In the genomic region with DNA sequence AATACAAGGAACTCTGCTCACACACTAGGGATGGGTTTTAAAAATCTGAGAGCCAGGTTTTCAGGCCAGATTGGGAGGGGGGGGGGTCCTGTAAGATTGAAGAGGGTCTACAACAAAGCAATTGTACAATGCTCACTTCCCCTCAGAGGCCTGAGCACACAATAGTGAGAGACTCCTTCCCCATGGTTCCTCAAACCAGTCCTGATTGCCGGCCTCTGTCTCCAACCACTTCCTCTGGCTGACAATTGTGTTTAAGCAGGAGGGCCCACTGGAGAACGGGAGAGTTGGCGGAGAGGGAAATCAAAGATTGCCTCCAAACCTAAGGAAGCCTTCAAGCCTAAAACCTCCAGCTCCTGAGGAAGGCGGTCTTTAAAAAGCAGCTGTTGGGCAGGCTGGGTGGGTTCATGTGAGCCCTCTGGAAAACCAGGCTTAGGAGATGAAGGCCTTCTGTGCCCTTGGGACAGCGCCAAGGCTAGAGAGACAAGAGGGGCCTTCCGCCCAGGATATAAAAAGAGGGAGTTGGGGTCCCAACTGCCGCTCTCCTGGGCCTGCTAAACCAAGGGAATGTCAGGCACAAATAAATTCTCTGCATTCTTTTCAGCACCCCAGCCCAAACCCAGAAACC, we compare ENCODE assay signal across 8 mouse cellular contexts. TPM values are rescaled to one million over a fixed set of nuclear protein-coding genes. Genes with fewer than 3 reads are reported as not detected.
DNase-seq lines count a peak whose midpoint lies in the region; ATAC-seq and TF ChIP-seq lines count a peak whose summit lies in the region.

No protein-coding gene starts in this region.

- H3K4me1 ChIP-seq in heart, adult 2 months (ENCODE audit: control insufficient read depth, insufficient read depth, low read length), result no peaks in the 10 kb centered on the region; the same call in none of the 2 replicates
- peaks cover 14 to 21% of the 10 kb centered on the region in 2 experiments; a peak in 3 of 4 replicates for H3K4me1 ChIP-seq in heart, embryonic 14.5 days (ENCODE audit: control insufficient read depth in 2 of 2, insufficient read depth in 2 of 2, low read length in 2 of 2)
- peaks cover 11% of the 10 kb centered on the region for H3K4me1 ChIP-seq in liver, postnatal 0 days (ENCODE audit: insufficient read depth)
- no peaks in the 10 kb centered on the region for H3K4me1 ChIP-seq in stomach, postnatal 0 days (replicated peaks; ENCODE audit: control insufficient read depth, insufficient read depth)

- H3K27me3 ChIP-seq in heart, adult 2 months (ENCODE audit: control insufficient read depth, insufficient read depth, low read length), result no peaks in the 10 kb centered on the region
- H3K27me3 ChIP-seq in heart, embryonic 14.5 days (ENCODE audit: control insufficient read depth, insufficient read depth, low read length), result no peaks in the 10 kb centered on the region
- no peaks in the 10 kb centered on the region for H3K27me3 ChIP-seq in liver, postnatal 0 days (ENCODE audit: insufficient read depth, low read length)
- H3K27me3 ChIP-seq in stomach, postnatal 0 days (ENCODE audit: control insufficient read depth, insufficient read depth, low read length), result no peaks in the 10 kb centered on the region

- H3K9ac ChIP-seq in heart, adult 2 months (ENCODE audit: low read depth, low read length), result peak overlapping the region; percentile 72
- H3K9ac ChIP-seq in heart, embryonic 14.5 days (ENCODE audit: low read length), result peak overlapping the region; percentile 77
- H3K9ac ChIP-seq in liver, postnatal 0 days (replicated peaks), result peak overlapping the region; percentile 55; the same call in 1 of the 2 replicates
- peak overlapping the region; percentile 79 for H3K9ac ChIP-seq in stomach, postnatal 0 days (ENCODE audit: low read length)

- H3K4me2 ChIP-seq in heart, embryonic 14.5 days (ENCODE audit: low read length), result peak overlapping the region; percentile 89
- peak overlapping the region; percentile 84 for H3K4me2 ChIP-seq in liver, postnatal 0 days (ENCODE audit: low read depth, low read length)
- H3K4me2 ChIP-seq in stomach, postnatal 0 days (replicated peaks; ENCODE audit: low read depth), result peak overlapping the region; percentile 86

- H3K79me2 ChIP-seq in heart, adult 2 months (replicated peaks; ENCODE audit: control insufficient read depth, insufficient read depth, low read length), result peaks cover 4% of the 10 kb centered on the region; the same call in 1 of the 2 replicates

- intact Hi-C loops in heart, adult 2 months (cut with DNase I), result loop anchor here (2.0 kb wide), 1 partner anchor 36 kb away; no protein-coding TSS in a partner anchor
- intact Hi-C loops in heart, postnatal 25 days (cut with DNase I), result no loop called here

- no peak for TF ChIP-seq EP300 in heart, adult 2 months (IDR thresholded peaks at IDR 0.05; ENCODE audit: insufficient read depth, low read depth, low read length)
- no peak for TF ChIP-seq EP300 in liver, postnatal 0 days (IDR thresholded peaks at IDR 0.05; ENCODE audit: low read depth)
- no peak for TF ChIP-seq EP300 in stomach, postnatal 0 days (optimal IDR thresholded peaks at IDR 0.05)

- peak; percentile 27 to 39 for DNase-seq in heart, adult 2 months
- DNase-seq in heart, postnatal 25 days (ENCODE audit: low spot score), result no peak
- peak; percentile 21 for DNase-seq in adipocyte (ENCODE audit: low spot score)
- DNase-seq in liver, postnatal 0 days, result no peak
- no peak for DNase-seq in stomach, postnatal 0 days (ENCODE audit: low spot score)
- DNase-seq in right cerebral cortex, postnatal 25 days, result no peak
- DNase-seq in embryo, embryonic 9.5 days (ENCODE audit: extremely low spot score), result no peak

- peak overlapping the region; percentile 93 for H3K27ac ChIP-seq in heart, adult 2 months
- H3K27ac ChIP-seq in heart, embryonic 14.5 days (replicated peaks in 1 of 2; ENCODE audit: control insufficient read depth in 1 of 2, insufficient read depth in 1 of 2, low read depth in 2 of 2, low read length in 2 of 2), result peak overlapping the region; percentile 78 to 94
- peak overlapping the region; percentile 63 for H3K27ac ChIP-seq in liver, postnatal 0 days (ENCODE audit: low read depth)
- peak overlapping the region; percentile 88 for H3K27ac ChIP-seq in stomach, postnatal 0 days (replicated peaks)

- H3K9me3 ChIP-seq in heart, embryonic 14.5 days (ENCODE audit: control insufficient read depth, low read length), result no peaks in the 10 kb centered on the region
- H3K9me3 ChIP-seq in liver, postnatal 0 days (ENCODE audit: low read length), result no peaks in the 10 kb centered on the region
- H3K9me3 ChIP-seq in stomach, postnatal 0 days (ENCODE audit: control insufficient read depth, low read length), result no peaks in the 10 kb centered on the region

- no peak for TF ChIP-seq CTCF in heart, adult 2 months (IDR thresholded peaks at IDR 0.05)
- no peak for TF ChIP-seq CTCF in liver, postnatal 0 days (IDR thresholded peaks at IDR 0.05; ENCODE audit: low read depth)
- no peak for TF ChIP-seq CTCF in stomach, postnatal 0 days (IDR thresholded peaks at IDR 0.05; ENCODE audit: low read depth)

- H3K36me3 ChIP-seq in heart, adult 2 months (ENCODE audit: control insufficient read depth, insufficient read depth, low read length), result no peaks in the 10 kb centered on the region
- peaks cover 10% of the 10 kb centered on the region; the same call in 1 of the 2 replicates for H3K36me3 ChIP-seq in heart, embryonic 14.5 days (ENCODE audit: control insufficient read depth, insufficient read depth, low read length)
- no peaks in the 10 kb centered on the region for H3K36me3 ChIP-seq in liver, postnatal 0 days (replicated peaks; ENCODE audit: insufficient read depth, low read length)
- no peaks in the 10 kb centered on the region for H3K36me3 ChIP-seq in stomach, postnatal 0 days (ENCODE audit: control insufficient read depth, insufficient read depth, low read length)

- 24% methylated on average over 7 of the region's 7 CpGs for WGBS in heart, adult 2 months
- 11% methylated on average over 7 of the region's 7 CpGs for WGBS in heart, embryonic 14.5 days
- WGBS in liver, postnatal 0 days (ENCODE audit: insufficient replicate concordance), result 27% methylated on average over 7 of the region's 7 CpGs
- WGBS in stomach, postnatal 0 days, result 23% methylated on average over 7 of the region's 7 CpGs

- H3K4me3 ChIP-seq in heart, adult 2 months, result peak overlapping the region; percentile 96
- peak overlapping the region; percentile 78 to 83 for H3K4me3 ChIP-seq in heart, embryonic 14.5 days (ENCODE audit: control insufficient read depth in 1 of 2, insufficient read depth in 1 of 2, low read depth in 1 of 2, low read length in 2 of 2)
- H3K4me3 ChIP-seq in liver, postnatal 0 days (ENCODE audit: low read depth, low read length), result peak overlapping the region; percentile 57
- peak overlapping the region; percentile 72 for H3K4me3 ChIP-seq in stomach, postnatal 0 days (ENCODE audit: low read depth, low read length)

- no peak for ATAC-seq in heart, embryonic 14.5 days (ENCODE audit: insufficient number of reproducible peaks, insufficient read depth, low FRiP score, low read depth)
- ATAC-seq in liver, postnatal 0 days, result no peak
- no peak for ATAC-seq in stomach, postnatal 0 days (ENCODE audit: low FRiP score, low TSS enrichment)

- no peak for TF ChIP-seq POLR2A in heart, adult 2 months (IDR thresholded peaks at IDR 0.05; ENCODE audit: insufficient read depth, low read depth, low read length)

RNA-seq across cellular contexts. Expression of a gene that starts 1.1 kb away (rescaled TPM):
- total RNA-seq in heart, adult 2 months (2021), result 1 to 10 TPM; 4.2 to 5.2 TPM
- polyA plus RNA-seq in heart, adult 2 months (2012; rRNA removed), result 3.5 and 4.5 TPM in 2 replicates
- 1 to 10 TPM; 6.4 to 7.6 TPM for total RNA-seq in heart, postnatal 25 days (2021)
- 7.5 and 9.2 TPM in 2 replicates for polyA plus RNA-seq in heart, embryonic 14.5 days (2014; fragmentation: Nextera tagmentation; extraction: Ambion mirVana)
- 0.49 and 0.53 TPM in 2 replicates for polyA plus RNA-seq in liver, postnatal 0 days (2015; fragmentation: Nextera tagmentation; extraction: Ambion mirVana)
- 2.1 and 2.4 TPM in 2 replicates for polyA plus RNA-seq in stomach, postnatal 0 days (2015; fragmentation: Nextera tagmentation; extraction: Ambion mirVana)

RNA-seq across cellular contexts. Expression of a gene that starts 18.1 kb away (rescaled TPM):
- total RNA-seq in heart, adult 2 months (2021), result 1 to 10 TPM; 2.5 to 3.1 TPM
- 4.2 and 4.3 TPM in 2 replicates for polyA plus RNA-seq in heart, adult 2 months (2012; rRNA removed)
- 1 to 10 TPM; 3.2 to 4.0 TPM for total RNA-seq in heart, postnatal 25 days (2021)
- polyA plus RNA-seq in heart, embryonic 14.5 days (2014; fragmentation: Nextera tagmentation; extraction: Ambion mirVana), result 11.8 and 12.5 TPM in 2 replicates
- polyA plus RNA-seq in liver, postnatal 0 days (2015; fragmentation: Nextera tagmentation; extraction: Ambion mirVana), result 4.7 and 4.9 TPM in 2 replicates
- 9.3 and 10.4 TPM in 2 replicates for polyA plus RNA-seq in stomach, postnatal 0 days (2015; fragmentation: Nextera tagmentation; extraction: Ambion mirVana)

Comparison
In these comparisons a context has a peak if more than half of its experiments do, and no peak if none do; other contexts are left out.
1. DNase-seq: peak in heart, adult 2 months (2 of 2) and adipocyte (single experiment); none in heart, postnatal 25 days (single experiment), liver, postnatal 0 days (single experiment), stomach, postnatal 0 days (single experiment), right cerebral cortex, postnatal 25 days (single experiment) and embryo, embryonic 9.5 days (single experiment).
2. Peak in every context shown above with its lines, with median percentiles within 50 percentile points of each other: H3K27ac ChIP-seq, H3K4me3 ChIP-seq, H3K9ac ChIP-seq and H3K4me2 ChIP-seq.